ENCODE assay signal across 9 mouse cellular contexts in the genomic region with DNA sequence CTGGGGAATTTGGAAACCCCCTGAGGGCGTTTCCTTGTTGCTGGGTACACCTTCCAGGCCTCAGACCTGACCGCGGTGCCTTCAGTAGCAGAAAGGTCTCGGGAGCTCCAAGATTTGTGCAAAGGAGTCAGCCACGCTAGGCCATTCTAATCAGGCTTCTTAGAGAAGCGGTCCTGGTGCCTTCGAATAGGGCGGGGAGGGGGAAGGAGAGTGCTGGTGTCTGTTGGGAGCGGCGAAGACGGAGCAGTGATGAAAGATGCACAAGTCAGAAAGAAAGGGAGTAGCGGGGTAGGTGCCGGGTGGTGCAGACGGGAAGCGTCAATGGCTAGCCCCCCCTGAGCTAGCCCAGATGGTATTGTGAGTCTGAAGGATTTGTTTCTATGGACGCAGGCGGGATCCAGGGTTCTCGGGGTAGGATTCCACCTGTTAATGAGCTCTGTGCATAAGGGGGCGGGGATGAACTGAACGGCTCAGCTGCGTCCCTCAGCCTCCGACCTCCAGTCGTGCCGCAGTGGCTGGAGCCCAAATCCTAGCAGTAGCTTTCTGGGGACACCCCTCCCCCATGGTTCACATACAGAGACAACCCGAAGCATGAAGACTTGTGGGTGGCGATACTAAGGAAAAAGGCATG. TPM values are rescaled to one million over a fixed set of nuclear protein-coding genes. Genes with fewer than 3 reads are reported as not detected.
DNase-seq lines count a peak whose midpoint lies in the region; ATAC-seq and TF ChIP-seq lines count a peak whose summit lies in the region.
"Had no signal": no experiment of that assay in that cellular context is flagged by ENCODE, and none has a peak within 500 bp of the region (broad histone marks: within the 10 kb centered on the region; RNA-seq: fewer than 3 reads in every experiment).

No protein-coding gene starts in this region.

- H3K4me2 ChIP-seq in intestine, embryonic 14.5 days (ENCODE audit: low read length), result no peak overlapping the region
- H3K4me2 ChIP-seq in intestine, embryonic 15.5 days (replicated peaks), result no peak overlapping the region
- no peak overlapping the region; the same call in 1 of the 2 replicates for H3K4me2 ChIP-seq in embryonic facial prominence, embryonic 11.5 days (ENCODE audit: low read depth, low read length)
- peak overlapping the region; percentile 42 for H3K4me2 ChIP-seq in hindbrain, postnatal 0 days (ENCODE audit: low read depth, low read length)
- H3K4me2 ChIP-seq in neural tube, embryonic 15.5 days, result peak overlapping the region; percentile 55

- H3K9ac ChIP-seq in intestine, embryonic 14.5 days (ENCODE audit: low read length), result no peak overlapping the region
- no peak overlapping the region for H3K9ac ChIP-seq in intestine, embryonic 15.5 days
- no peak overlapping the region for H3K9ac ChIP-seq in embryonic facial prominence, embryonic 11.5 days (replicated peaks; ENCODE audit: low read length)
- H3K9ac ChIP-seq in hindbrain, postnatal 0 days (replicated peaks; ENCODE audit: low read length), result peak overlapping the region; percentile 56
- H3K9ac ChIP-seq in neural tube, embryonic 15.5 days (replicated peaks), result peak overlapping the region; percentile 51

- ATAC-seq in intestine, embryonic 14.5 days (replicated peaks; ENCODE audit: low FRiP score, low TSS enrichment, low read depth), result no peak
- ATAC-seq in intestine, embryonic 15.5 days, result no peak
- ATAC-seq in embryonic facial prominence, embryonic 11.5 days (replicated peaks; ENCODE audit: insufficient number of reproducible peaks, low FRiP score, low TSS enrichment, low read depth), result peak; percentile 73
- peak; percentile 82 for ATAC-seq in hindbrain, postnatal 0 days
- ATAC-seq in neural tube, embryonic 15.5 days (ENCODE audit: low FRiP score), result peak; percentile 36
- no peak for ATAC-seq in megakaryocyte progenitor cell, adult 5-6 weeks (replicated peaks; ENCODE audit: poor library complexity)

- no peaks in the 10 kb centered on the region for H3K4me1 ChIP-seq in intestine, embryonic 14.5 days (replicated peaks; ENCODE audit: control insufficient read depth, insufficient read depth, low read length)
- no peaks in the 10 kb centered on the region for H3K4me1 ChIP-seq in intestine, embryonic 15.5 days (replicated peaks)
- H3K4me1 ChIP-seq in embryonic facial prominence, embryonic 11.5 days (ENCODE audit: control insufficient read depth, insufficient read depth, low read length), result no peaks in the 10 kb centered on the region
- H3K4me1 ChIP-seq in hindbrain, postnatal 0 days (ENCODE audit: insufficient read depth, low read length), result no peaks in the 10 kb centered on the region; the same call in 1 of the 2 replicates
- H3K4me1 ChIP-seq in neural tube, embryonic 15.5 days, result peaks cover 3% of the 10 kb centered on the region; the same call in 1 of the 2 replicates

- 2% methylated on average over 26 of the region's 26 CpGs for WGBS in intestine, embryonic 14.5 days
- WGBS in intestine, embryonic 15.5 days, result 2% methylated on average over 26 of the region's 26 CpGs
- WGBS in embryonic facial prominence, embryonic 11.5 days, result under 1% methylated on average over 26 of the region's 26 CpGs
- 1% methylated on average over 26 of the region's 26 CpGs for WGBS in hindbrain, postnatal 0 days
- WGBS in neural tube, embryonic 15.5 days, result under 1% methylated on average over 26 of the region's 26 CpGs

- H3K27me3 ChIP-seq in intestine, embryonic 14.5 days (replicated peaks; ENCODE audit: control insufficient read depth, insufficient read depth, low read length), result peaks cover 84% of the 10 kb centered on the region
- H3K27me3 ChIP-seq in intestine, embryonic 15.5 days (replicated peaks), result peaks cover 56% of the 10 kb centered on the region
- H3K27me3 ChIP-seq in embryonic facial prominence, embryonic 11.5 days (ENCODE audit: control insufficient read depth, insufficient read depth, low read length), result peaks cover 45% of the 10 kb centered on the region
- peaks cover 18% of the 10 kb centered on the region for H3K27me3 ChIP-seq in hindbrain, postnatal 0 days (ENCODE audit: insufficient read depth, low read length)
- peaks cover 40% of the 10 kb centered on the region for H3K27me3 ChIP-seq in neural tube, embryonic 15.5 days (replicated peaks)

- no peak for TF ChIP-seq CTCF in hindbrain, postnatal 0 days (IDR thresholded peaks at IDR 0.05; ENCODE audit: low read depth)

- intact Hi-C loops in heart, postnatal 10 days (cut with DNase I), result no loop called here

- no peak overlapping the region for H3K4me3 ChIP-seq in intestine, embryonic 14.5 days (ENCODE audit: low read depth, low read length)
- no peak overlapping the region for H3K4me3 ChIP-seq in intestine, embryonic 15.5 days (replicated peaks)
- H3K4me3 ChIP-seq in embryonic facial prominence, embryonic 11.5 days (ENCODE audit: low read depth, low read length), result no peak overlapping the region
- peak overlapping the region; percentile 35 for H3K4me3 ChIP-seq in hindbrain, postnatal 0 days (ENCODE audit: low read length)
- peak overlapping the region; percentile 45 for H3K4me3 ChIP-seq in neural tube, embryonic 15.5 days (replicated peaks)
- H3K4me3 ChIP-seq: megakaryocyte, embryonic 14.5 days had no signal

- DNase-seq in intestine, embryonic 14.5 days (ENCODE audit: low spot score), result peak; percentile 55
- peak; percentile 33 for DNase-seq in embryonic facial prominence, embryonic 11.5 days (ENCODE audit: low spot score)
- peak; percentile 71 for DNase-seq in hindbrain, postnatal 0 days (ENCODE audit: low spot score)
- no peak for DNase-seq in Muller cell, postnatal 12 days (ENCODE audit: inconsistent ontology term)
- no peak for DNase-seq in heart, postnatal 10 days

- H3K36me3 ChIP-seq in intestine, embryonic 14.5 days (ENCODE audit: control insufficient read depth, insufficient read depth, low read length), result no peaks in the 10 kb centered on the region
- H3K36me3 ChIP-seq in intestine, embryonic 15.5 days, result no peaks in the 10 kb centered on the region
- no peaks in the 10 kb centered on the region for H3K36me3 ChIP-seq in embryonic facial prominence, embryonic 11.5 days (replicated peaks; ENCODE audit: control insufficient read depth, insufficient read depth, low read depth, low read length)
- no peaks in the 10 kb centered on the region for H3K36me3 ChIP-seq in hindbrain, postnatal 0 days (ENCODE audit: insufficient read depth, low read length)
- no peaks in the 10 kb centered on the region for H3K36me3 ChIP-seq in neural tube, embryonic 15.5 days

- no peak overlapping the region for H3K27ac ChIP-seq in intestine, embryonic 14.5 days (ENCODE audit: low read depth)
- no peak overlapping the region for H3K27ac ChIP-seq in intestine, embryonic 15.5 days
- no peak overlapping the region for H3K27ac ChIP-seq in embryonic facial prominence, embryonic 11.5 days (replicated peaks; ENCODE audit: low read depth, low read length)
- peak overlapping the region; percentile 82 for H3K27ac ChIP-seq in hindbrain, postnatal 0 days
- H3K27ac ChIP-seq in neural tube, embryonic 15.5 days (replicated peaks), result peak overlapping the region; percentile 90

- no peaks in the 10 kb centered on the region for H3K9me3 ChIP-seq in intestine, embryonic 14.5 days (ENCODE audit: control insufficient read depth, low read length)
- H3K9me3 ChIP-seq in intestine, embryonic 15.5 days, result no peaks in the 10 kb centered on the region
- H3K9me3 ChIP-seq in embryonic facial prominence, embryonic 11.5 days (replicated peaks; ENCODE audit: control insufficient read depth, low read length), result no peaks in the 10 kb centered on the region
- H3K9me3 ChIP-seq in hindbrain, postnatal 0 days (ENCODE audit: low read length), result no peaks in the 10 kb centered on the region
- no peaks in the 10 kb centered on the region for H3K9me3 ChIP-seq in neural tube, embryonic 15.5 days (replicated peaks)

RNA-seq across cellular contexts. Expression of a gene that starts 5.3 kb away (rescaled TPM):
- polyA plus RNA-seq in intestine, embryonic 14.5 days (2014; fragmentation: Nextera tagmentation; extraction: Ambion mirVana), result 0.31 TPM in 1 of 2 replicates, not detected in the other
- 0.34 TPM in 2 replicates for polyA plus RNA-seq in intestine, embryonic 15.5 days (2015; fragmentation: Nextera tagmentation; extraction: Ambion mirVana)
- polyA plus RNA-seq in embryonic facial prominence, embryonic 11.5 days (2014; fragmentation: Nextera tagmentation; extraction: Ambion mirVana), result 5.5 and 9.5 TPM in 2 replicates
- 132 and 177 TPM in 2 replicates for total RNA-seq in hindbrain, postnatal 0 days (2014; rRNA removed)
- 109 and 115 TPM in 2 replicates for polyA plus RNA-seq in hindbrain, postnatal 0 days (2015; fragmentation: Nextera tagmentation; extraction: Ambion mirVana)
- 101 and 115 TPM in 2 replicates for polyA plus RNA-seq in neural tube, embryonic 15.5 days (2015; fragmentation: Nextera tagmentation; extraction: Ambion mirVana)
- total RNA-seq in megakaryocyte progenitor cell, adult 5-6 weeks (2015), result not detected in 2 replicates
- total RNA-seq in megakaryocyte progenitor cell, adult 5-6 weeks (2017), result not detected in 2 replicates
- not detected for total RNA-seq in heart, postnatal 10 days (2021)

Comparison
In these comparisons a context has a peak if more than half of its experiments do, and no peak if none do; other contexts are left out.
1. ATAC-seq: peak in embryonic facial prominence, embryonic 11.5 days (single experiment), hindbrain, postnatal 0 days (single experiment) and neural tube, embryonic 15.5 days (single experiment); none in intestine, embryonic 14.5 days (single experiment), intestine, embryonic 15.5 days (single experiment) and megakaryocyte progenitor cell, adult 5-6 weeks (single experiment).
2. DNase-seq: peak in intestine, embryonic 14.5 days (single experiment), embryonic facial prominence, embryonic 11.5 days (single experiment) and hindbrain, postnatal 0 days (single experiment); none in Muller cell, postnatal 12 days (single experiment) and heart, postnatal 10 days (0 of 2).
3. H3K27ac ChIP-seq: peak in hindbrain, postnatal 0 days (single experiment) and neural tube, embryonic 15.5 days (single experiment); none in intestine, embryonic 14.5 days (single experiment), intestine, embryonic 15.5 days (single experiment) and embryonic facial prominence, embryonic 11.5 days (single experiment).
4. H3K4me2 ChIP-seq: peak in hindbrain, postnatal 0 days (single experiment) and neural tube, embryonic 15.5 days (single experiment); none in intestine, embryonic 14.5 days (single experiment), intestine, embryonic 15.5 days (single experiment) and embryonic facial prominence, embryonic 11.5 days (single experiment).
5. H3K4me3 ChIP-seq: peak in hindbrain, postnatal 0 days (single experiment) and neural tube, embryonic 15.5 days (single experiment); none in intestine, embryonic 14.5 days (single experiment), intestine, embryonic 15.5 days (single experiment) and embryonic facial prominence, embryonic 11.5 days (single experiment).
6. H3K9ac ChIP-seq: peak in hindbrain, postnatal 0 days (single experiment) and neural tube, embryonic 15.5 days (single experiment); none in intestine, embryonic 14.5 days (single experiment), intestine, embryonic 15.5 days (single experiment) and embryonic facial prominence, embryonic 11.5 days (single experiment).